Mouse (Mus musculus): Measurements from ENCODE around the gene Gm9945. TPM values are rescaled to one million over a fixed set of nuclear protein-coding genes. Genes with fewer than 3 reads are reported as not detected.

The Gm9945 gene
- polyA plus RNA-seq (2015; fragmentation: Illumina TruSeq; extraction: RNeasy Lipid Tissue Mini Kit (QIAGEN cat#74804); ENCODE audit: insufficient read depth, low replicate concordance), result not detected

DNA sequence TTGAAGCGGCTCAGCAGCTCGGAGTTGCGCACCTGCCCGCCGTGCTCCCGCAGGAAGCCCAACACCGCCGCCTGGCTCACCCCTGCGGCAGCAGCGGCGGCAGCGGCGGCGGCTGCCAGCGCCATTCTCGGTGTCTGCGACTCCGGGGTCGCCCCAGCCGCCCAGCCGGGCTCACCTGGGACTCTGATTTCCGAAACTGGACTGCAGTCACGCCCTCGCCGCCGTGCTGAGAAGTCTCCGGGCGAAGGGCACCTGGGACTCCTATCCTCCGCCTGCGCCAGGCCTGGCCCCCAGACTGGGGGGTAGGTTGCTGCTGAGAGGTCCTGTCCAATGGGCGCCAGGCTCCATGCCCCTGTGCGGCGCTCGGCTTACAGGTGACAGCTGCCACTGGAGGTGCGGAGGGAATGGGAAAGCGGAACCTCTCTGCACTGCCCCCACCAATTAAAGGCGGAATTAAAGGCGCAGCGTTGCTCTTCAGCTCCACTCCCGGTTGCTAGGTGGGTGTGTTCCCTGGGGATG is at the start of gene Gm9945, which contains the start of gene Sowaha:
Gene Gm9945, plus strand, starts transcription at position 384 of the 519 bp plus-strand sequence.
Gene Sowaha, minus strand, starts transcription at position 492 of the 519 bp plus-strand sequence.

DNA sequence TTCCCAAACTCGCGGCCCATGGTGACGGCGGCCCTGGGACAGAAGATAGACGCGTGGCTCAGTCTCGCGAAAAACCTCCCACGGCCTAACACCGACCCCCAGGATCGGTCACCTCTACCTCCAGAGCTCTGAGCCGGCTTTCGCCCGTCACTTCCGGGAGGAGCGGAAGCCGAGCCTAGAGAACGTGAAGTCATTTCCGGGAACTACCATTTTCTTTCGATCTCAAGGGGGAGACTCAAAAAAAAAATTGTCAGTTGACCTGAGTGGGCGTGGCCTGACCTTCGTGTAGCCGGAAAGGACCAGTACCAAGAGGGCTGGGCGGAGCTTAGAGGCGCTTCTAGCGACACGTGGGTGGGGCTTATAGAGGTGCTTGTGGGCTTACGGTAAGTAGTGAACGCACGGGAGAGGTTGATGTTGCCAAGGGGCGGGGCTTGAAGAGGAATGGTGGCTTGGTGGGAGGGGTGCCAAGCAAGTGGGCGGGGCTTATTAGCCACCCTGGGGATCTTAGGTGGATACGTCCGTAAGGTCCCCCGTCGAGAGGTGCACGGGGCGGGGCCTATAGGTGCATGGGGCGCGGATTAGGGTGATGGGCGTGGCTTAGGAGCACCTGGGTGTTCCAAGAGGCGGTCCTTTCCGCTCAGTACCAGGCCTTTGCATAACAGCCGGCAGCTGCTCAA is 49.2 kb upstream of the Gm9945 start, which contains the start of the genes Uqcrq and Gdf9:
Gene Uqcrq, minus strand, starts transcription at position 162 of the 677 bp plus-strand sequence.
Gene Gdf9, plus strand, starts transcription at position 354 of the 677 bp plus-strand sequence.

DNA sequence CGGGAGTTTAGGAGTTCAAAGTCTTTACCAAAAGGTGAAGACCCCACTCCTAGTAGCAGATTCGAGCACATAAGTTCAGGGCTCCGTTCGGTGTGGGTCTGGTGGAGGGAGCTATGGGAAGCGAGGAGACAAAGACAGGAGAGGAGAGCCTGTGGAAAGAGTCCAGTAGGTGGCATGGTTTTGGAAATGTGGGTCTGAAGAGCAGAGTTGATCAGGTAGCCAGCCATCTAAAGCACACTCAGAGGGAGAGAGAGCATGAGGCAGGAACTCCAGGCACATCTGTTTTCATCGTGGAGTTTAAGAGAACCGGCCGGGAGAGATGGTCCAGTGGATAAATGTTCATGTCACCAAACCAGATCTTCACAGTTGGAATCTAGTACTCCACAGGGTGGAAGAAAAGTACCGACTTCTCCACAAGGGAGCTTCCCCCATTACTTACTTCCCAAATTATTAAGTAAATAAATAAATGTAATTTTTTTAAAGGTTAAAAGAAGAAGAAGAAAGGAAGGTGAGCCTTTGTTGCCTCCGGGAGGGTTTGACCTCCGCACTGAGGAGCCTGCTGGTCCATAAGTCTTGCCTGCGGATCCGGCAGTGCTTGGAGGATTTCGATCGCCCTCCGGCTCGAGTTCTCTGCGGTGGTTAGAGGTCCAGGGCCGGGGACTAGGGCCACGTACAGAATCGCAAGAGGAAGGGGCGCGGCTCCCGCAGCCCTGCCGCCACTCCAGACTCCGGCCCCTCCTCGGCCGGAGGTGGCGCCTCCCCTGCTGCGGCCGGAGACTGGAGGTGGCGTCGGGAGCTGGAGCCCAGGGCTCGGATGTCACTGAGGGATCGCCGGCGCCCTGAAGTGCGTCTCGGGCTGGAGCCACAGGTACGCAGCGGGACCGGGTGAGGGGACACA is 23.2 kb upstream of the Gm9945 start, which contains the start of the genes Gm10447 and Shroom1:
Gene Gm10447, minus strand, starts transcription at position 637 of the 898 bp plus-strand sequence.
Gene Shroom1, plus strand, starts transcription at position 732 of the 898 bp plus-strand sequence.

DNA sequence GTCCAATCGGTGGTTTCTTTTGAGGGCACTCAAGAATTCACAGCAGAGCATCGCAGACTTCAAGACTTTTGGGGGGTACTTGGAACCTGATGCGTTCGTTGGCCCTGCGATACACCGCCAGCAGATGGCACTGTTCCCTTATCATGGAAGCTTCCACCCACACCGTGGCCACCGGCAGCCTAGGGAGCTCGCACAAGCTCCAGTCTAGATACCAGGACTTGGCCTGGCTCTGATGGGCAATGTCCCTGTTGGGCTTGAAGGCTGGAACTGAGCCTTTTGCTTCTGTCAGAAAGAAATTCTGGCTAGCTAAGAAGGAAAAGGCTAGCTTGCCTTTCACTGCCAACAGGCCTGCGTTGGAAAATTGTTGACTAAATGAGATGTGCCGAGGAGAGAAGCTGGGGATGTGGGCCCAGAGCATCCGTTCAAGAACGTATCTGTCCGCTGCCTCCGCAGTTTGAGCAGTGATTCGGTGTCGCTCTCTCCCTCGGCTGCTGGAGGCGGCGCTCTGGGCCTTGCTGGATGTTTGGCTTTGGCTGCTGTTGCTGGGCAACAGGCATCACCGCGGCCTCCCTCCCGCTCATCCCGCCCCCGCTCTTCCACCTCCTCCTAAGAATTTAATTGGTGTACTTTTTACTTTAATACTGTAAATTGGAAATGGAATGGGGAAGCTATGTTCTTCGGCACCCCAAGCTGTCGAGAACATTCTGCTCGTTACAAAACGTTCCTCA is 9.8 kb upstream of the Gm9945 start, which contains the start of gene Gm9837:
Gene Gm9837, minus strand, starts transcription at position 512 of the 728 bp plus-strand sequence.

DNA sequence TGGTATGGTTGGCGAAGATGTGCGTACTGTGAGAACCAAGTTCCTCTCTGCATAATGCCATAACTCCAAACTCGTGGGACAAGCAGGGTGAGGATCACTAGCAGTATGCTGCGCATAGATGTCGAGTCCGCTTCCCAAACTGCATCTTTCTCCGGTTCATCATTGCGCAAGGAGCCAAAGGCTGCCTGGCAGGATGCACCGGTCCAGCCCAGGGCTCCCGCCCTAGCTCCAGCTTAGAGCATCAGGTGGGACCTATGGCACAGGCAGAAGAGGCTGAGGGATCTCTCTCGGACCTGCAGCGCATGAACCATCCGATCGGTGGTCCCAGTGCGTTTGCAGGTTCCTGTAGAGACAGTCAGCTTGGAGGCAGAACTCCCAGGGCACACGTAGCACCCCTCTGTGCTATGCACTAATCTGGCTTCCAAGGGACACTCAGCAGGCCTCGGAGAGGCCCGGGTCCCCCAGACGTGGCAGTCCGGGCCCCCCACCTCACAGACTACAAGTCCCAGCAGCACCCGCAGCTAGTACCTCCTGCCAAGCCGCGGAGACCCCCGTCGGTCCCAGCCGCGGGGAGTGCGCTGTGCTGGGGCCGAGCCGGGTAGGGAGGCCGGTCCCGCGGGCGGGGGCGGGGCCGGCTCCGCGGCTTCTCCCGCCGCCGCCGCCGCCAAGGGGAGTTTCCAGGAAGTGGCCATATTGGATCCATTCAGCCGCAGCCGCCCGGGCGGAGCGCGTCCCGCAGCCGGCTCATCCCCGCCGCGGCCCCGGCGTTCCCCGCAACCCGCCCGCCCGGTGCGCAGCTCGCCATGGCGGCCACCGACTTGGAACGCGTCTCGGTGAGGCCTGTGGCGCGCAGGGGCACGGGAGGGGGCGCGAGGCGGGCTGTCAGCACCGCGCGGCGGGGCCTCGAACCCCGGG is 39.5 kb downstream of the Gm9945 start, which contains the start of gene Sept8:
Gene Sept8, plus strand, starts transcription at position 51 of the 915 bp plus-strand sequence.

Other genes with a start within 250 kb of the Gm9945 start
- 202 TPM for gene Hspa4, start 179.7 kb upstream of the Gm9945 start, polyA plus RNA-seq (2015; fragmentation: Illumina TruSeq; extraction: RNeasy Lipid Tissue Mini Kit (QIAGEN cat#74804); ENCODE audit: insufficient read depth, low replicate concordance)
- 21.9 TPM for gene Zcchc10, start 155.5 kb upstream of the Gm9945 start, polyA plus RNA-seq (2015; fragmentation: Illumina TruSeq; extraction: RNeasy Lipid Tissue Mini Kit (QIAGEN cat#74804); ENCODE audit: insufficient read depth, low replicate concordance)
- gene Aff4, start 129.3 kb upstream of the Gm9945 start, polyA plus RNA-seq (2015; fragmentation: Illumina TruSeq; extraction: RNeasy Lipid Tissue Mini Kit (QIAGEN cat#74804); ENCODE audit: insufficient read depth, low replicate concordance), result 99.6 TPM
- not detected for gene Leap2, start 57.0 kb upstream of the Gm9945 start, polyA plus RNA-seq (2015; fragmentation: Illumina TruSeq; extraction: RNeasy Lipid Tissue Mini Kit (QIAGEN cat#74804); ENCODE audit: insufficient read depth, low replicate concordance)
- gene Uqcrq, start 49.3 kb upstream of the Gm9945 start, polyA plus RNA-seq (2015; fragmentation: Illumina TruSeq; extraction: RNeasy Lipid Tissue Mini Kit (QIAGEN cat#74804); ENCODE audit: insufficient read depth, low replicate concordance), result 39.4 TPM
- gene Gdf9, start 49.1 kb upstream of the Gm9945 start, polyA plus RNA-seq (2015; fragmentation: Illumina TruSeq; extraction: RNeasy Lipid Tissue Mini Kit (QIAGEN cat#74804); ENCODE audit: insufficient read depth, low replicate concordance), result 0.30 TPM
- not detected for gene Gm10447, start 23.1 kb upstream of the Gm9945 start, polyA plus RNA-seq (2015; fragmentation: Illumina TruSeq; extraction: RNeasy Lipid Tissue Mini Kit (QIAGEN cat#74804); ENCODE audit: insufficient read depth, low replicate concordance)
- gene Shroom1, start 23.0 kb upstream of the Gm9945 start, polyA plus RNA-seq (2015; fragmentation: Illumina TruSeq; extraction: RNeasy Lipid Tissue Mini Kit (QIAGEN cat#74804); ENCODE audit: insufficient read depth, low replicate concordance), result 0.75 TPM
- gene Gm9837, start 9.7 kb upstream of the Gm9945 start, polyA plus RNA-seq (2015; fragmentation: Illumina TruSeq; extraction: RNeasy Lipid Tissue Mini Kit (QIAGEN cat#74804); ENCODE audit: insufficient read depth, low replicate concordance), result not detected
- 3.5 TPM for gene Sowaha, start 108 bp downstream of the Gm9945 start, polyA plus RNA-seq (2015; fragmentation: Illumina TruSeq; extraction: RNeasy Lipid Tissue Mini Kit (QIAGEN cat#74804); ENCODE audit: insufficient read depth, low replicate concordance)
- 19.9 TPM for gene Sept8, start 39.1 kb downstream of the Gm9945 start, polyA plus RNA-seq (2015; fragmentation: Illumina TruSeq; extraction: RNeasy Lipid Tissue Mini Kit (QIAGEN cat#74804); ENCODE audit: insufficient read depth, low replicate concordance)
- gene Kif3a, start 87.2 kb downstream of the Gm9945 start, polyA plus RNA-seq (2015; fragmentation: Illumina TruSeq; extraction: RNeasy Lipid Tissue Mini Kit (QIAGEN cat#74804); ENCODE audit: insufficient read depth, low replicate concordance), result 6.2 TPM
- 2.6 TPM for gene Il4, start 138.5 kb downstream of the Gm9945 start, polyA plus RNA-seq (2015; fragmentation: Illumina TruSeq; extraction: RNeasy Lipid Tissue Mini Kit (QIAGEN cat#74804); ENCODE audit: insufficient read depth, low replicate concordance)
- gene Il13, start 154.5 kb downstream of the Gm9945 start, polyA plus RNA-seq (2015; fragmentation: Illumina TruSeq; extraction: RNeasy Lipid Tissue Mini Kit (QIAGEN cat#74804); ENCODE audit: insufficient read depth, low replicate concordance), result not detected
- gene Rad50, start 227.2 kb downstream of the Gm9945 start, polyA plus RNA-seq (2015; fragmentation: Illumina TruSeq; extraction: RNeasy Lipid Tissue Mini Kit (QIAGEN cat#74804); ENCODE audit: insufficient read depth, low replicate concordance), result 28.0 TPM
- not detected for gene Il5, start 240.6 kb downstream of the Gm9945 start, polyA plus RNA-seq (2015; fragmentation: Illumina TruSeq; extraction: RNeasy Lipid Tissue Mini Kit (QIAGEN cat#74804); ENCODE audit: insufficient read depth, low replicate concordance)

Data from spleen, adult 10 weeks (tissue).